In the genomic region with DNA sequence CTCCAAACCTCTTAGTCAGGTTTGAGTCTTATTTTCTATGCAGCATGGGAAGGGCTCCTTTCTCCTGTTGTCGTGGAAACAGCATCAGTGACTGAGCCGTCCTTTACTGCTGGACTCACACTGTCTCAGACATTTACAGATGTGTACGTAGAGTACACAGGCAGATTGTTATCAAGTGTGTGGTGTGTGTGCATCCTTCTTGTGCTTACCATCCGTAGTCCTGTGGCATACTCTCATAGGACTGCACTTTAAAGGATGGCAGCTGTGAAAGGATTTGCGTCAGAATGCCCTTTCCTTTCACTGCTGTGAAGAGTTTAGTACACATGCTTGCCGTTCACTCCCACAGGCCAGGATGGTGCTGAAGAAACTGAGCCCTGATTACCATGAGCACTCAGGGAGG, we compare ENCODE assay signal across 15 mouse cellular contexts.
DNase-seq lines count a peak whose midpoint lies in the region; ATAC-seq lines count a peak whose summit lies in the region.
"Had no signal": no experiment of that assay in that cellular context is flagged by ENCODE, and none has a peak within 500 bp of the region (broad histone marks: within the 10 kb centered on the region; RNA-seq: fewer than 3 reads in every experiment).

No protein-coding gene starts in this region.

- H3K4me2 ChIP-seq in forebrain, embryonic 11.5 days (ENCODE audit: low read depth, low read length, severe bottlenecking), result no peak overlapping the region
- 0 out of 2 replicates have a peak overlapping the region, but pooled peaks have one; percentile 15 for H3K4me2 ChIP-seq in hindbrain, embryonic 15.5 days
- H3K4me2 ChIP-seq in neural tube, embryonic 14.5 days (ENCODE audit: low read depth, low read length), result no peak overlapping the region
- H3K4me2 ChIP-seq: embryonic facial prominence, embryonic 15.5 days had no signal

- no peaks in the 10 kb centered on the region for H3K36me3 ChIP-seq in forebrain, embryonic 11.5 days (ENCODE audit: control insufficient read depth, insufficient read depth, low read length)
- no peaks in the 10 kb centered on the region for H3K36me3 ChIP-seq in forebrain, embryonic 10.5 days (replicated peaks)
- H3K36me3 ChIP-seq in hindbrain, embryonic 15.5 days, result no peaks in the 10 kb centered on the region
- no peaks in the 10 kb centered on the region for H3K36me3 ChIP-seq in neural tube, embryonic 14.5 days (ENCODE audit: control insufficient read depth, insufficient read depth, low read length)
- H3K36me3 ChIP-seq: embryonic facial prominence, embryonic 15.5 days; heart, embryonic 10.5 days had no signal

- no peaks in the 10 kb centered on the region for H3K27me3 ChIP-seq in forebrain, embryonic 11.5 days (ENCODE audit: control insufficient read depth, insufficient read depth, low read length)
- no peaks in the 10 kb centered on the region for H3K27me3 ChIP-seq in forebrain, embryonic 10.5 days (ENCODE audit: poor library complexity, severe bottlenecking)
- H3K27me3 ChIP-seq in hindbrain, embryonic 15.5 days, result no peaks in the 10 kb centered on the region
- no peaks in the 10 kb centered on the region for H3K27me3 ChIP-seq in neural tube, embryonic 14.5 days (ENCODE audit: control insufficient read depth, insufficient read depth, low read length)
- H3K27me3 ChIP-seq: embryonic facial prominence, embryonic 15.5 days had no signal

- DNase-seq in forebrain, embryonic 11.5 days (ENCODE audit: low spot score), result no peak
- DNase-seq in forebrain, embryonic 10.5 days (ENCODE audit: extremely low spot score, low spot score), result no peak
- DNase-seq in embryo, embryonic 9.5 days (ENCODE audit: extremely low spot score), result peak; percentile 16
- no peak for DNase-seq in layer of hippocampus, postnatal 36 days
- DNase-seq: adrenal gland, postnatal 36 days; cerebellum, adult 2 months; gastrocnemius, adult 2 months; kidney, postnatal 25 days had no signal

- no peaks in the 10 kb centered on the region for H3K9me3 ChIP-seq in forebrain, embryonic 11.5 days (ENCODE audit: control insufficient read depth, low read length)
- H3K9me3 ChIP-seq in forebrain, embryonic 10.5 days, result no peaks in the 10 kb centered on the region
- no peaks in the 10 kb centered on the region for H3K9me3 ChIP-seq in hindbrain, embryonic 15.5 days
- H3K9me3 ChIP-seq in neural tube, embryonic 14.5 days (ENCODE audit: control insufficient read depth, low read length), result no peaks in the 10 kb centered on the region
- H3K9me3 ChIP-seq: embryonic facial prominence, embryonic 15.5 days; heart, embryonic 10.5 days had no signal

- H3K9ac ChIP-seq in forebrain, embryonic 11.5 days (ENCODE audit: low read length), result no peak overlapping the region
- H3K9ac ChIP-seq in hindbrain, embryonic 15.5 days, result no peak overlapping the region
- no peak overlapping the region for H3K9ac ChIP-seq in neural tube, embryonic 14.5 days (replicated peaks; ENCODE audit: low read depth, low read length)
- H3K9ac ChIP-seq: embryonic facial prominence, embryonic 15.5 days had no signal

- no peak overlapping the region for H3K27ac ChIP-seq in forebrain, embryonic 11.5 days (ENCODE audit: low read depth, low read length)
- H3K27ac ChIP-seq in forebrain, embryonic 10.5 days, result no peak overlapping the region
- H3K27ac ChIP-seq in hindbrain, embryonic 15.5 days (replicated peaks), result no peak overlapping the region
- no peak overlapping the region for H3K27ac ChIP-seq in neural tube, embryonic 14.5 days (ENCODE audit: low read depth, low read length)
- H3K27ac ChIP-seq: embryonic facial prominence, embryonic 15.5 days; gastrocnemius, adult 2 months; heart, embryonic 10.5 days had no signal

- no peaks in the 10 kb centered on the region for H3K4me1 ChIP-seq in forebrain, embryonic 11.5 days (replicated peaks; ENCODE audit: control insufficient read depth, insufficient read depth, low read length)
- peaks cover 7% of the 10 kb centered on the region for H3K4me1 ChIP-seq in forebrain, embryonic 10.5 days
- 0 out of 2 replicates have a peak, but pooled peaks cover 6% of the 10 kb centered on the region for H3K4me1 ChIP-seq in hindbrain, embryonic 15.5 days (replicated peaks)
- H3K4me1 ChIP-seq in neural tube, embryonic 14.5 days (ENCODE audit: control insufficient read depth, insufficient read depth, low read length), result no peaks in the 10 kb centered on the region
- H3K4me1 ChIP-seq: embryonic facial prominence, embryonic 15.5 days had no signal

- WGBS in forebrain, embryonic 11.5 days, result 33% methylated on average over 6 of the region's 6 CpGs
- 49% methylated on average over 6 of the region's 6 CpGs for WGBS in forebrain, embryonic 10.5 days
- WGBS in hindbrain, embryonic 15.5 days, result 18% methylated on average over 6 of the region's 6 CpGs
- WGBS in neural tube, embryonic 14.5 days, result 25% methylated on average over 6 of the region's 6 CpGs

- ATAC-seq in forebrain, embryonic 11.5 days (replicated peaks; ENCODE audit: low FRiP score), result peak; percentile 60; the same call in 1 of the 2 replicates
- peak; percentile 72; the same call in 1 of the 2 replicates for ATAC-seq in hindbrain, embryonic 15.5 days (ENCODE audit: low FRiP score, low read depth)
- 0 out of 2 replicates have a peak, but pooled peaks have one; percentile 31 for ATAC-seq in neural tube, embryonic 14.5 days (ENCODE audit: low read depth)
- no peak for ATAC-seq in megakaryocyte-erythroid progenitor cell, adult 5-6 weeks (replicated peaks; ENCODE audit: low FRiP score, low TSS enrichment, poor library complexity, severe bottlenecking)
- ATAC-seq in inflammation-experienced regulatory T-cells, adult 6 months, result no peak
- ATAC-seq: lung, postnatal 0 days had no signal

- H3K4me3 ChIP-seq in forebrain, embryonic 11.5 days (ENCODE audit: low read depth, low read length), result no peak overlapping the region
- H3K4me3 ChIP-seq in forebrain, embryonic 10.5 days, result no peak overlapping the region
- no peak overlapping the region for H3K4me3 ChIP-seq in hindbrain, embryonic 15.5 days
- H3K4me3 ChIP-seq in neural tube, embryonic 14.5 days (ENCODE audit: low read depth, low read length), result no peak overlapping the region
- H3K4me3 ChIP-seq: embryonic facial prominence, embryonic 15.5 days; gastrocnemius, adult 2 months; heart, embryonic 10.5 days had no signal

Comparison
In these comparisons a context has a peak if more than half of its experiments do, and no peak if none do; other contexts are left out.
1. ATAC-seq: peak in forebrain, embryonic 11.5 days (single experiment), hindbrain, embryonic 15.5 days (single experiment) and neural tube, embryonic 14.5 days (single experiment); none in megakaryocyte-erythroid progenitor cell, adult 5-6 weeks (single experiment) and inflammation-experienced regulatory T-cells, adult 6 months (single experiment).